Mouse (Mus musculus) B cell, adult 67 days (primary cell): ENCODE data around the gene Rusc2. TPM values are rescaled to one million over a fixed set of nuclear protein-coding genes. Genes with fewer than 3 reads are reported as not detected.

ENCODE experiments used
- total RNA-seq, 2 experiments: library from RNA; stranded (reverse); gene quantifications; 4 replicates each; pipeline ENCODE4 v1.2.4; 2023

The Rusc2 gene
- not detected for total RNA-seq

GRCm38 (mm10) chr4:43381408-43382154 lies at the start of gene Rusc2:
Gene Rusc2 (plus strand): TSS chr4:43381979.

DNA sequence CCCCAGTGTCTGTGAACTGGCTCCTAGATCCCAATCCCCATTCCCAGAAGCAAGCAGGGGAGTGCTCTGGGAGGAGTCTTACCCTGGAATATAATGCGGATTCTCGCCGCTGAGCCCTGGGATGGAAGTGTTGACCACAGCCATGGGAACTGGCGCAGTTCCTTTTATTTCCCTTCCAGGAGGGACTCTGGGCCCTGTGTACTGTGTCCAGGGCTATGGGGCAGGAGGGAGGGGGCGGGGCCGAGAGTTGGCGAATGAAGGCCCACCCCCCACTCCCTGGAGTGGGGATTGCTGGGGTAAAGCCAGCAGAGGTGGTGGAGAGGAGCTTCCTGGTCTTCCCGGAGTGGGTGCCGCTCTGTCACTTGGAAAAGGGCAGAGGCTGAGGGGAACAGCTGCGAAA lies 47.2 kb downstream of the Rusc2 start, which contains the start of gene Fam166b:
Gene Fam166b (minus strand): TSS at position 189 of the 400 bp plus-strand sequence.

GRCm38 (mm10) chr4:43441639-43442038 lies 59.9 kb downstream of the Rusc2 start, which contains the start of gene Tesk1:
Gene Tesk1 (plus strand): TSS chr4:43441939.

GRCm38 (mm10) chr4:43454041-43454836 lies 72.5 kb downstream of the Rusc2 start, which contains the start of gene Cd72:
Gene Cd72 (minus strand): TSS chr4:43454628.

Other genes with a start within 250 kb of the Rusc2 start
- not detected for gene Atp8b5, start 114.8 kb upstream of the Rusc2 start, total RNA-seq
- not detected for gene Fam166b, start 47.2 kb downstream of the Rusc2 start, total RNA-seq
- 10 to 100 TPM; 71.2 to 74.1 TPM for gene Tesk1, start 60.0 kb downstream of the Rusc2 start, total RNA-seq
- 100 to 1,000 TPM; 512 to 548 TPM for gene Cd72, start 72.6 kb downstream of the Rusc2 start, total RNA-seq
- gene Sit1, start 101.8 kb downstream of the Rusc2 start, total RNA-seq = 10 to 100 TPM; 10.3 to 18.2 TPM
- 10 to 100 TPM; 27.5 to 31.2 TPM for gene Ccdc107, start 110.9 kb downstream of the Rusc2 start, total RNA-seq
- gene Arhgef39, start 117.7 kb downstream of the Rusc2 start, total RNA-seq = 1 to 10 TPM; 1.5 to 2.7 TPM
- under 1 TPM; 0.32 to 0.86 TPM for gene Car9, start 125.0 kb downstream of the Rusc2 start, total RNA-seq
- not detected for gene Tpm2, start 141.8 kb downstream of the Rusc2 start, total RNA-seq
- 10 to 100 TPM; 68.9 to 74.4 TPM for gene Creb3, start 180.4 kb downstream of the Rusc2 start, total RNA-seq
- gene Tln1, start 180.7 kb downstream of the Rusc2 start, total RNA-seq = 100 to 1,000 TPM; 274 to 317 TPM
- 10 to 100 TPM; 55.0 to 64.4 TPM for gene Rgp1, start 196.7 kb downstream of the Rusc2 start, total RNA-seq
- 10 to 100 TPM; 43.2 to 50.3 TPM for gene Gba2, start 196.9 kb downstream of the Rusc2 start, total RNA-seq
- not detected for gene Msmp, start 202.5 kb downstream of the Rusc2 start, total RNA-seq
- 1 to 10 TPM; 1.4 to 4.2 TPM for gene Npr2, start 250.0 kb downstream of the Rusc2 start, total RNA-seq